Mouse (Mus musculus) forebrain, embryonic 11.5 days (tissue): Measurements from ENCODE around the gene Wdr44. TPM values are rescaled to one million over a fixed set of nuclear protein-coding genes. Genes with fewer than 3 reads are reported as not detected.

Experiments
- ATAC-seq: fragments of 200-750 bp; cut with Nextera tagmentation; replicated peaks from 2 replicates; pipeline ENCODE4 v1.8.0; 2017; ENCODE audit warnings: moderate TSS enrichment; ENCODE audit not compliant: low FRiP score
- DNase-seq: peaks from one replicate; pipeline ENCODE4 v3.0.0-alpha.2; 2017; ENCODE audit warnings: low spot score
- H3K27ac ChIP-seq: fragments of 300-500 bp; sonication (generic); 2 replicates; pipeline ENCODE4 v1.5.1; 2014; ENCODE audit warnings: low read depth, low read length
- H3K27me3 ChIP-seq: fragments of 300-500 bp; sonication (generic); 2 replicates; pipeline ENCODE4 v1.6.1; 2014; ENCODE audit warnings: mild to moderate bottlenecking, low read length, mixed read lengths; ENCODE audit not compliant: control insufficient read depth, insufficient read depth
- H3K36me3 ChIP-seq: fragments of 300-500 bp; sonication (generic); 2 replicates; pipeline ENCODE4 v1.6.1; 2014; ENCODE audit warnings: mild to moderate bottlenecking, low read length, moderate library complexity, mixed read lengths; ENCODE audit not compliant: control insufficient read depth, insufficient read depth
- H3K4me1 ChIP-seq: fragments of 300-500 bp; sonication (generic); replicated peaks from 2 replicates; pipeline ENCODE4 v1.6.1; 2014; ENCODE audit warnings: low read length, mixed read lengths; ENCODE audit not compliant: control insufficient read depth, insufficient read depth
- H3K4me2 ChIP-seq: fragments of 300-500 bp; sonication (generic); 2 replicates; pipeline ENCODE4 v1.6.1; 2014; ENCODE audit warnings: low read depth, mild to moderate bottlenecking, low read length, moderate library complexity, mixed read lengths; ENCODE audit not compliant: severe bottlenecking
- H3K4me3 ChIP-seq: fragments of 300-500 bp; sonication (generic); 2 replicates; pipeline ENCODE4 v1.5.1; 2014; ENCODE audit warnings: low read depth, low read length
- H3K9ac ChIP-seq: fragments of 300-500 bp; sonication (generic); 2 replicates; pipeline ENCODE4 v1.6.1; 2014; ENCODE audit warnings: low read length
- H3K9me3 ChIP-seq: fragments of 300-500 bp; sonication (generic); 2 replicates; pipeline ENCODE4 v1.6.1; 2016; ENCODE audit warnings: low read length, mixed read lengths; ENCODE audit not compliant: control insufficient read depth
- WGBS: fragments of 180-500 bp; shearing (Covaris S2); extraction: QIAGEN DNeasy Blood & Tissue Kit; methylation state at CpG from one replicate; pipeline ENCODE4 v1.1.7; 2014; 5-methylcytosine and 5-hydroxymethylcytosine counted together
- polyA plus RNA-seq: library from polyadenylated mRNA; unstranded; fragments of >200 nt; fragmentation: Nextera tagmentation; extraction: Ambion mirVana; gene quantifications from 2 replicates; pipeline ENCODE4 v1.2.1, GENCODE M21; 2014

The Wdr44 gene
- polyA plus RNA-seq, result 7.3 and 8.4 TPM in 2 replicates

DNA sequence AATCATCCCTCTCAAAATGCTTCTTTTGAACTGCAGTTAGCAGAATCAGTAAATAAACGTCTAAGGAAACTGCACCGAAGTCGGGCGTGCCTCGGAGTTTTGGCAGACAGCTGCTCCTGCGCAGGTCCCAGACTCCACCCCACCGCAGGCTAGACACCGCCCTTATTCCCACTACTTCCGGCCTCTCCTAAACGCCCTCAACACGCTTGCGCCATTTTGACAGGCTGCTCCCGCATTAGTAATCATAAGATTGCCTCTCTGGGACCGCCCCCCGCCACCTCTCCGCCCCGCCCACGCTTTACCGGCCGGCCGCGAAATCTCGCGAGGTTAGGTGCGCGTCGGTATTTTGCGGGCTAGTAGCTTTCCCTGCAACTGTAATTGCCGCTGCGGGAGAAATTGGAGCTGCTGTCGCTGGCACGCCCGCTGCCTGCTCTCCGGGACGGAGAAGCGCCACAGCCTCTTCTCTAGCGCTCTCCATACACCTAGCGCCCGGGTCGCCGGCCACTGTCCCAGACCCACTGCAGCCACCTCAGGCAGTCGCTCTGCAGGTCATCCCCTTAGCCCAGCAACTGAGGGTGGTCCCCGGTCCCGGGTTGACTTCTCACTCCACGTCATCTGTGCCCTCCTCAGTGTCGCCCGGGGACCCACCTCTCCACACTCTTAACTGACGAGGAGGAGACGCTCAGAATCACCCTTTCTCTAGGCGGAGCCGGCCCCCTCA, at the start of gene Wdr44:
TSS of gene Wdr44 (plus strand) at position 330 of the 721 bp plus-strand sequence.
- 10% methylated on average over 48 of the region's 51 CpGs for WGBS
- Histone ChIP-seq H3K4me3 (peak within 1 kb of the TSS; percentile 50), H3K4me2 (peak within 1 kb of the TSS; percentile 45), H3K9ac (peak within 1 kb of the TSS; percentile 67), H3K9me3 (no peaks in the 10 kb centered on the region), H3K36me3 (no peaks in the 10 kb centered on the region), H3K4me1 (no peaks in the 10 kb centered on the region), H3K27me3 (no peaks in the 10 kb centered on the region), H3K27ac (peak within 1 kb of the TSS; percentile 53; the same call in 1 of the 2 replicates)
- peak; percentile 94 for DNase-seq
- ATAC-seq, result peak; percentile 99

DNA sequence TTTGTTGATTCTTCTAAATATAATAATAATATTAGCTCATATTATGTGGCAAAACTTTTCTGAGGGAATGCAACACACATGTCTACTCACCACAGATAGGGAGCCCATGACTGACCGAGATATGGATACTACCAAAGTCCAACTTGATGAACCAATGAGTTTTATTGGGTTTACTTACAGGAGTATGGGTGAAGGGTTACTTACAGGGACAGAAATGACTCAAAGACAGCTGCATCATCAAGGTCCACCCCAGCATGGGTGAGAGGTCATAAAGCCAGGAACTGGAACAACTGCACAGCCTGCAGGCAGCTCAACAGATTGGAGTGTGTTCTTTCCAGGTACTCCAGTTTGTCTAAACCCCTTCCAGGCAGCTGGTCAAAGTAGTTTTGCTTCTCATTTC, 44.5 kb upstream of the Wdr44 start:
- H3K9me3 ChIP-seq, result no peaks in the 10 kb centered on the region

DNA sequence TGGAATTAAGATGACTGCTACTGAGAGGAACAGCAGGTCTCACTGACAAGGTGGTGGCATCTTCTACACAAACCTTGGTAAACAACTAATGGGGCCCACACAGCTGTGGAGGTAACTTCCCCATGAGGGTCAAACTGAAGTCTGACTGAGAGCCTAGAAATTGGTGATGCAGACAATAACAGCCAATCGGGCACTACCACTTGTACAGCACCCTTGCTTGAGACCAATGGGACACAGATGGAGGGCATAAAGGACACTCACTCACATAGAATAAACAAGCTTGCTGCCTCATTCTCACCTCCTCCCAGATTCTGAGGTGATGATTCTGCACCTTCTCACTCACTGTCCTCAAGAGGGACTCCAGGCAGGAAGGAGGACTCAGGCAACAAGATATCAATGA, 30.6 kb upstream of the Wdr44 start:
- no peaks in the 10 kb centered on the region for H3K36me3 ChIP-seq
- H3K9ac ChIP-seq, result no peak overlapping the region
- no peak overlapping the region for H3K4me2 ChIP-seq
- H3K4me3 ChIP-seq, result no peak overlapping the region
- DNase-seq (no peak), ATAC-seq (no peak)
- H3K27ac ChIP-seq, result no peak overlapping the region
- no peaks in the 10 kb centered on the region for H3K27me3 ChIP-seq
- 92% methylated on average over 1 of the region's 1 CpGs for WGBS
- H3K9me3 ChIP-seq, result no peaks in the 10 kb centered on the region
- H3K4me1 ChIP-seq, result no peaks in the 10 kb centered on the region

More for the DNA sequence above, 44.5 kb upstream of the Wdr44 start:
- ATAC-seq, result no peak
- no peak for DNase-seq
- H3K4me3 ChIP-seq, result no peak overlapping the region
- H3K9ac ChIP-seq, result no peak overlapping the region
- WGBS, result 87% methylated on average over 1 of the region's 1 CpGs
- H3K36me3 ChIP-seq, result no peaks in the 10 kb centered on the region
- H3K4me2 ChIP-seq, result no peak overlapping the region
- no peaks in the 10 kb centered on the region for H3K4me1 ChIP-seq
- no peak overlapping the region for H3K27ac ChIP-seq
- no peaks in the 10 kb centered on the region for H3K27me3 ChIP-seq

DNA sequence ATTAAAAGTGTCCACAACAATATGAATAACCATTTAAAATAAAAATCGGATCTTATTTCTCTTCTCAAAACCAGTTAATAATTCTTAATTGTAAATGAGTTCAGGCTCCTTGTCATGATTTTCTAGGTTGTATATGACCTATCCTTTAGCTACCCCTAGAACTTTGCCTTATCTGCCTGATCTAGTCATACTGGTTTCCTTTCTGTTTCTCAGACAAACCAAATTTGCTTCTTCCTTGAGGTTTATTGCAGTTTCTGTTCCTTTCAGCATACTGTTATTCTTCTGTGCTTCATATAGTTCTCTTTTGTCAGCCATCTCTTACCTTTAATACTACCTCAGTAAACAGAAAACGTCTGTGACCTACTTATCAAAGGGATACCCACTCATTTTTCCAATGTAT, 19.7 kb upstream of the Wdr44 start:
- Histone ChIP-seq H3K4me1 (no peaks in the 10 kb centered on the region), H3K9ac (no peak overlapping the region), H3K4me2 (no peak overlapping the region), H3K36me3 (no peaks in the 10 kb centered on the region), H3K27me3 (no peaks in the 10 kb centered on the region), H3K9me3 (no peaks in the 10 kb centered on the region), H3K4me3 (no peak overlapping the region), H3K27ac (no peak overlapping the region)
- 78% methylated on average over 2 of the region's 2 CpGs for WGBS
- no peak for ATAC-seq
- DNase-seq, result no peak

DNA sequence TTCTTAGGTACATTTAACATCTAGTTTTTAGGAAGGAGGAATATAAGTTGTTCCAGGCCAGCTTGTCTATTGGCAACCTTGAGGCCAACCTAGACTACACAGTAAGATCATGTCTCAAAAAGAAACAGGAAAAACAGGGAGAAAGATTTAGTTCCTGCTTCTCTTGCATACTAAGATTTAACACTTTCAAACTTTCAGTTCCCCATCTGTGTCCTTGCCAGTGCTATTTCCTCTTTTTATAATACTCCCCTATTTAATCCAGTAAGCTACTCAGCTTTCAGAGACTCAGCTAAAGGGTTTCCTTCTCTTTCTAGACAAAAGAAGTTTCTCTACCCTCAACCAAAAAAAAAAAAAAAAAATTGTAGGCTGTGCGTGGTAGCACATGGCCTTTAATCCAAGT, 17.4 kb upstream of the Wdr44 start:
- 55% methylated on average over 1 of the region's 1 CpGs for WGBS
- H3K27ac ChIP-seq, result no peak overlapping the region
- H3K9me3 ChIP-seq, result no peaks in the 10 kb centered on the region
- H3K4me2 ChIP-seq, result no peak overlapping the region
- no peak overlapping the region for H3K9ac ChIP-seq
- DNase-seq (no peak), ATAC-seq (no peak)
- H3K4me3 ChIP-seq, result no peak overlapping the region
- H3K27me3 ChIP-seq, result no peaks in the 10 kb centered on the region
- H3K36me3 ChIP-seq, result no peaks in the 10 kb centered on the region
- H3K4me1 ChIP-seq, result no peaks in the 10 kb centered on the region

DNA sequence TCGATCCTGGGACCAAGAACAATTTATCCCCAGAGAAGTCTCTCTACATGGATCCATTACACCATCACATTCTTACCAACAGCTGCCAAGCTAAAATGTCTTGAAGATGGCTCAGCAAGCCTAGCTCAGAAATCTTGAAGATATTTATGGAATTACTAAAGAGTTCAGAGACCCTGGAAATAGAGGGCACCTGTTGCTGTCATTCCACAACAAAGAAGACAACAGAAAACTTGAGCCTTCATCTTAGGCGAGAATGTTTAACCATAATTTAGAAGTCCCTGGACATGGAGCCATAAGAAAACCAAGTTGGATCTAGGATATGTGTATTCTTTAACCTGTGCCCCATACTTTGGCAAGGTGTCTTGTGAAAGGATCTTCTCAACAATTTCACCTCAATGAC, 16.3 kb upstream of the Wdr44 start:
- no peak overlapping the region for H3K9ac ChIP-seq
- 73% methylated on average over 2 of the region's 2 CpGs for WGBS
- H3K27me3 ChIP-seq, result no peaks in the 10 kb centered on the region
- H3K4me3 ChIP-seq, result no peak overlapping the region
- no peak overlapping the region for H3K4me2 ChIP-seq
- no peaks in the 10 kb centered on the region for H3K9me3 ChIP-seq
- H3K4me1 ChIP-seq, result no peaks in the 10 kb centered on the region
- H3K36me3 ChIP-seq, result no peaks in the 10 kb centered on the region
- H3K27ac ChIP-seq, result no peak overlapping the region
- ATAC-seq (no peak), DNase-seq (no peak)

DNA sequence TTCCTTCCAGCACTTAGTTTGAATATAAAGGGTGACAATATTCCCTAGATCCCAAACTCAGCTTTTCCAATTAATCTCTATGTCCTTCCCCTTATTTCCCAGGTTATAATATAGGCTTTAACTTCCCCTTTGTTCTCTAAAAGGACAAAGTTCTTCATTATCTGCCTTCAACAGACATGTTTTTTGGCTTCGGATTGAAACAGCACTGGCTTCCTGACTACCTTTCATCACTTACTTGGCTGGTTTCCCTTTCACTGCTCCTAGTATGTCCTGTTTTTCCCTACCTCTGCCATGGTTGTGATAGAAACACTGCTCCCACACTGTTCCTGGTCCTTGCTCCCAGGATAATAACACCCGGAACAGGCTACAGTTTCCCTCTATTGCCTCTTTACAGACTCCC, 15.3 kb upstream of the Wdr44 start:
- WGBS, result 85% methylated on average over 2 of the region's 2 CpGs
- Histone ChIP-seq H3K4me2 (no peak overlapping the region), H3K9me3 (no peaks in the 10 kb centered on the region), H3K4me3 (no peak overlapping the region), H3K27me3 (no peaks in the 10 kb centered on the region), H3K27ac (no peak overlapping the region), H3K36me3 (no peaks in the 10 kb centered on the region), H3K9ac (no peak overlapping the region), H3K4me1 (no peaks in the 10 kb centered on the region)
- DNase-seq (no peak), ATAC-seq (no peak)

DNA sequence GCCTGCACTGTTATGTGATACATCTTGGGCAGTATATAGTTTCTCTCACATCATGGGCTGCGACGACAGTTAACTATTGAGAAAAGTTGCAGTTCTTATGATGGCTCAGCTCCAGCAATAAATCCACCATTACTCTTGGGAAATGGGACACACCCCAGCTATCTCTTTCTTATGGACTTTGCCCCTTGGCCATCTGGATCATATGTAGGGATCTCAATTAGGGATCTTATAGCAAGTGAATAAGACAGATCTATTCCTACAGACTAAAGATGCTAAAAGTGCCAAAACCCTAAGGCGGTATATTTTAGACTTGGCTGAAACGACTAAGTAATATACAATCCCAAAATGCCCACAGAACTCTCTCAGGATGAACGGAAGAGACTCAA, 522 bp upstream of the Wdr44 start:
- Histone ChIP-seq H3K9ac (no peak overlapping the region; the same call in 1 of the 2 replicates), H3K27ac (no peak overlapping the region), H3K36me3 (no peaks in the 10 kb centered on the region), H3K27me3 (no peaks in the 10 kb centered on the region), H3K4me3 (peak overlapping the region; percentile 22), H3K4me1 (no peaks in the 10 kb centered on the region), H3K4me2 (peak overlapping the region; percentile 45; the same call in 1 of the 2 replicates), H3K9me3 (no peaks in the 10 kb centered on the region)
- WGBS, result 20% methylated on average over 5 of the region's 5 CpGs
- peak; percentile 16; the same call in 1 of the 2 replicates for ATAC-seq
- no peak for DNase-seq
